Mouse (Mus musculus): ENCODE results near the gene Larp1b.

GRCm38 (mm10) chr3:41020687-41021086 is 71.1 kb downstream of the Larp1b start:
- TF ChIP-seq GATA1 (IDR thresholded peaks at IDR 0.05; ENCODE audit: borderline replicate concordance, low read length): no peak
- no peak for TF ChIP-seq CTCF (IDR thresholded peaks at IDR 0.05; ENCODE audit: low read depth, low read length)
- TF ChIP-seq TAL1 (conservative IDR thresholded peaks at IDR 0.05; ENCODE audit: low read depth, low read length): no peak

Measured in G1E (cell line).